ENCODE assay signal across 8 mouse cellular contexts in genomic region chr8:80314826-80315225, GRCm38 (mm10).
DNase-seq lines count a peak whose midpoint lies in the region; ATAC-seq lines count a peak whose summit lies in the region.

No protein-coding gene starts in this region.

- DNase-seq in heart, postnatal 25 days (ENCODE audit: low spot score) = no peak
- peak; percentile 86 for DNase-seq in embryo, embryonic 10 days (ENCODE audit: low spot score)
- DNase-seq in hindbrain, embryonic 11.5 days (ENCODE audit: low spot score) = peak; percentile 73
- DNase-seq in urinary bladder, postnatal 10 days (ENCODE audit: low spot score) = no peak

- no peak overlapping the region for H3K27ac ChIP-seq in heart, embryonic 12.5 days (ENCODE audit: poor library complexity, severe bottlenecking)
- no peak overlapping the region for H3K27ac ChIP-seq in hindbrain, embryonic 11.5 days (ENCODE audit: low read depth, low read length)
- no peak overlapping the region for H3K27ac ChIP-seq in limb, embryonic 13.5 days
- peak overlapping the region; percentile 73 for H3K27ac ChIP-seq in midbrain, embryonic 15.5 days

- H3K9ac ChIP-seq in heart, embryonic 12.5 days = no peak overlapping the region
- peak overlapping the region; percentile 11; the same call in 1 of the 2 replicates for H3K9ac ChIP-seq in hindbrain, embryonic 11.5 days (ENCODE audit: low read depth, low read length)
- no peak overlapping the region for H3K9ac ChIP-seq in limb, embryonic 13.5 days
- H3K9ac ChIP-seq in midbrain, embryonic 15.5 days = no peak overlapping the region; the same call in 1 of the 2 replicates

- no peaks in the 10 kb centered on the region for H3K9me3 ChIP-seq in heart, embryonic 12.5 days (replicated peaks)
- no peaks in the 10 kb centered on the region for H3K9me3 ChIP-seq in hindbrain, embryonic 11.5 days (ENCODE audit: control insufficient read depth, low read length)
- no peaks in the 10 kb centered on the region for H3K9me3 ChIP-seq in limb, embryonic 13.5 days
- H3K9me3 ChIP-seq in midbrain, embryonic 15.5 days = no peaks in the 10 kb centered on the region

- 31% methylated on average over 7 of the region's 7 CpGs for WGBS in heart, embryonic 12.5 days
- WGBS in hindbrain, embryonic 11.5 days = 3% methylated on average over 7 of the region's 7 CpGs
- under 1% methylated on average over 7 of the region's 7 CpGs for WGBS in limb, embryonic 13.5 days
- WGBS in midbrain, embryonic 15.5 days = under 1% methylated on average over 7 of the region's 7 CpGs

- no peaks in the 10 kb centered on the region for H3K27me3 ChIP-seq in heart, embryonic 12.5 days (replicated peaks)
- H3K27me3 ChIP-seq in hindbrain, embryonic 11.5 days (ENCODE audit: control insufficient read depth, insufficient read depth, low read length) = no peaks in the 10 kb centered on the region
- peaks cover 30% of the 10 kb centered on the region for H3K27me3 ChIP-seq in limb, embryonic 13.5 days
- H3K27me3 ChIP-seq in midbrain, embryonic 15.5 days (replicated peaks) = no peaks in the 10 kb centered on the region; the same call in 1 of the 2 replicates

- no peaks in the 10 kb centered on the region for H3K36me3 ChIP-seq in heart, embryonic 12.5 days
- no peaks in the 10 kb centered on the region for H3K36me3 ChIP-seq in hindbrain, embryonic 11.5 days (ENCODE audit: control insufficient read depth, insufficient read depth, low read length)
- no peaks in the 10 kb centered on the region for H3K36me3 ChIP-seq in limb, embryonic 13.5 days
- no peaks in the 10 kb centered on the region for H3K36me3 ChIP-seq in midbrain, embryonic 15.5 days (replicated peaks)

- intact Hi-C loops in heart, postnatal 25 days (cut with DNase I) = no loop called here

- H3K4me1 ChIP-seq in heart, embryonic 12.5 days (replicated peaks) = peaks cover 23% of the 10 kb centered on the region
- 0 out of 2 replicates have a peak, but pooled peaks cover 3% of the 10 kb centered on the region for H3K4me1 ChIP-seq in hindbrain, embryonic 11.5 days (replicated peaks; ENCODE audit: control insufficient read depth, insufficient read depth, low read length)
- H3K4me1 ChIP-seq in limb, embryonic 13.5 days = peaks cover 43% of the 10 kb centered on the region
- H3K4me1 ChIP-seq in midbrain, embryonic 15.5 days = peaks cover 18% of the 10 kb centered on the region

- no peak for ATAC-seq in heart, embryonic 12.5 days (ENCODE audit: insufficient number of reproducible peaks, low FRiP score)
- ATAC-seq in hindbrain, embryonic 11.5 days (ENCODE audit: low FRiP score) = peak; percentile 79
- ATAC-seq in limb, embryonic 13.5 days (ENCODE audit: low FRiP score, low read depth) = peak; percentile 84
- ATAC-seq in midbrain, embryonic 15.5 days (replicated peaks) = peak; percentile 85
- no peak for ATAC-seq in monocyte, adult 5-6 weeks (replicated peaks; ENCODE audit: insufficient number of reproducible peaks, low FRiP score, low TSS enrichment, poor library complexity, severe bottlenecking)

- peak overlapping the region; percentile 64 for H3K4me2 ChIP-seq in heart, embryonic 12.5 days
- peak overlapping the region; percentile 19; the same call in 1 of the 2 replicates for H3K4me2 ChIP-seq in hindbrain, embryonic 11.5 days (replicated peaks; ENCODE audit: low read depth, low read length)
- H3K4me2 ChIP-seq in limb, embryonic 13.5 days (replicated peaks) = peak overlapping the region; percentile 57
- H3K4me2 ChIP-seq in midbrain, embryonic 15.5 days = peak overlapping the region; percentile 65

- H3K4me3 ChIP-seq in heart, embryonic 12.5 days = peak overlapping the region; percentile 22; the same call in 1 of the 2 replicates
- H3K4me3 ChIP-seq in hindbrain, embryonic 11.5 days (ENCODE audit: low read depth, low read length) = no peak overlapping the region
- peak overlapping the region; percentile 27 for H3K4me3 ChIP-seq in limb, embryonic 13.5 days
- H3K4me3 ChIP-seq in midbrain, embryonic 15.5 days = peak overlapping the region; percentile 30

Comparison
In these comparisons a context has a peak if more than half of its experiments do, and no peak if none do; other contexts are left out.
1. ATAC-seq: peak in hindbrain, embryonic 11.5 days (single experiment), limb, embryonic 13.5 days (single experiment) and midbrain, embryonic 15.5 days (single experiment); none in heart, embryonic 12.5 days (single experiment) and monocyte, adult 5-6 weeks (single experiment).
2. DNase-seq: peak in embryo, embryonic 10 days (single experiment) and hindbrain, embryonic 11.5 days (single experiment); none in heart, postnatal 25 days (single experiment) and urinary bladder, postnatal 10 days (single experiment).
3. Peak in every context shown above with its lines, with median percentiles within 50 percentile points of each other: H3K4me2 ChIP-seq.